Mouse (Mus musculus): ENCODE data around the gene Scarf2. TPM values are rescaled to one million over a fixed set of nuclear protein-coding genes. Genes with fewer than 3 reads are reported as not detected.

The Scarf2 gene
- polyA plus RNA-seq (2012; rRNA removed), result 4.7 and 4.8 TPM in 2 replicates

GRCm38 (mm10) chr16:17796971-17797811, at the start of gene Scarf2:
Scarf2 (plus strand) TSS chr16:17797282.
- DNase-seq (ENCODE audit: extremely low spot score in 1 of 2, low spot score in 1 of 2), result no peak

- no peak for DNase-seq (ENCODE audit: extremely low spot score in 1 of 2, low spot score in 1 of 2)
These were observed 44.1 kb upstream of the Scarf2 start for GRCm38 (mm10) chr16:17753001-17753400.

DNA sequence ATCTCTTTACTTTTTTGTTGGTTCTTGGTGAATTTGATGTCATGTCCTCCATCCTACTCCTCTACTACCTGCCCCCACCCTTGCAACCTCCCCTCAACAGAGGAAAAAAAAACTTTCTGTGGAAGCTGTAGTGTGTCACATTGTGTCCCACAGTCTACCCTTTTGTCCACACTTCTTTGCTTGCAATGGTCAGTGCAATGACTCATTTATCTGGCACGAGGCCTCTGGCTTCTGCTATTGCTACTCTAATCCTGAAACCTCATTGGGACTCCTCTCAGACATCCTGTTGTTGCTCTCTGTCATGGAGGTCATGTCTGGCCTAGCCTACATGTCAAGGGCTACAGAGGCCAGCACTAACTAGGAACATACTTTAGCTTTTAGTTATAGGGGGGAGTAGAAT, 43.4 kb upstream of the Scarf2 start:
- no peak for DNase-seq (ENCODE audit: extremely low spot score in 1 of 2, low spot score in 1 of 2)

- no peak for DNase-seq (ENCODE audit: extremely low spot score in 1 of 2, low spot score in 1 of 2)
These were observed 39.3 kb upstream of the Scarf2 start for GRCm38 (mm10) chr16:17757756-17758155.

DNA sequence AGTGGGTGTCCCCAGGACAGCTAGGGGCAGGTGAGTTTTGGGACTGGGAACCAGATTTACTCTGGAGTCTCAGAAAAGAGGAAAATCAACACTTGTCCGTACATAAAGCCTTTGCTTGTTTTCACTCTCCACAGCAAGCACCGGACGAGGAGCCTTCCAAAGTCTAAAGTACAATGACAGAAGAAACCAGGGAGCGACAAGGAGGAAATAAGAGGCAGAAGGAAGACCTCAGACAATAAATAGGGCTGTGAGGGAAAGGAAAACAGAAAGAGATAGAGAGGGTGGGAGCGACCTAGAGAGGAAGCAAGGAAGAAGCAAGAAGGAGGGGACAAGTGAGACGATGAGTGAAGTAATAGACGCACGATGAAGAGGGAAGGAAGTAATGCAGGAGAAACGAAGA, 38.2 kb upstream of the Scarf2 start:
- DNase-seq (ENCODE audit: extremely low spot score in 1 of 2, low spot score in 1 of 2), result no peak

DNA sequence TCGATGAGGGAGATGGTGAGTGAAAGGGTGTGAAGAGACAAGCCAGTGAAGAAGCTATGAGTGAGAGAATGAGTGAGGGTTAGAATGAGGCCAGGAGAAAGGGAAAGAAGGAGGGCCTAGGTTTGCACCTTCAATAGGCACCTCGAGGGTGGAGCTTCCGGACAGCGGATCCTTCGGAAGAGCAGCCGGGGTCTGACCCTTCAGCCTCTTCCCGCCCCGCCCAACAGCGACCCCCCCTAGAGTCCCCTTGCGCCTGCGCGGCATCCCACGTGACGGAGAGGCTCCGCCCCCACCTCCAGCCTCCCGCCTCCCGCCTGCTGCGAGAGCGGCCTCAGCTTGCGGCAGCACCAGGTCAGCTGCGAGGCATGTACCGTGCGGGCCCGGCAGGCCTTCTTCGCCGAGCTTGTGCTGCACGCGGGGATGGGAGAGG, 37.7 kb upstream of the Scarf2 start, which contains the start of gene Klhl22:
Gene Klhl22, plus strand, starts transcription at position 275 of the 430 bp plus-strand sequence.
- peak; percentile 68 to 93 for DNase-seq (ENCODE audit: extremely low spot score in 1 of 2, low spot score in 1 of 2)

DNA sequence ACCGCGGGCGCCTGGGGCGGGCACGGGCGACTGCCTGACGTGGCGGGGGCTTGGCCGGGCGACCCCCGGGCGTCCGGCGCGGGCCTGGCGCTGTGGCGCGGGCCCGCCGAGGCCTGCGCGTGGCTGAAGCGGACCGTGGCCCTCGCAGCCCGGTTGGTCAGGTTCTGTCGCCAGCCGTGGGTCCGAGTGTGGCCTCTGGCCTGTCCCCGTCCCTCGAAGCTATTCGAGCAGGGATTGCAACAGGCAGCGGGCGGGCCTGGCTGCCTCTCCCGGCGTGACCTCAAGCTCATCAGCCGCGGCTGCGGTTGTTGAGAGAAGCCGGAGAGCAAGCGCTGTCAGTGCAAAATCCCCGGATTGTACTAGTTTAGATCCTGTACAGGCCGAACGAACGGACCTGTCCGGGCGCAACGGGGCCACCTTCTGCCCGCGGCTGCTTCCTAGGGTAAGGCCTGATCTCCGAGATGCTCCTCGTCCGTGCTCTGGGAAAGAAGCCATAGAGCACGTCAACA, 37.2 kb upstream of the Scarf2 start:
- DNase-seq (ENCODE audit: extremely low spot score in 1 of 2, low spot score in 1 of 2), result peak in 1 of 2 experiments; percentile 43

DNA sequence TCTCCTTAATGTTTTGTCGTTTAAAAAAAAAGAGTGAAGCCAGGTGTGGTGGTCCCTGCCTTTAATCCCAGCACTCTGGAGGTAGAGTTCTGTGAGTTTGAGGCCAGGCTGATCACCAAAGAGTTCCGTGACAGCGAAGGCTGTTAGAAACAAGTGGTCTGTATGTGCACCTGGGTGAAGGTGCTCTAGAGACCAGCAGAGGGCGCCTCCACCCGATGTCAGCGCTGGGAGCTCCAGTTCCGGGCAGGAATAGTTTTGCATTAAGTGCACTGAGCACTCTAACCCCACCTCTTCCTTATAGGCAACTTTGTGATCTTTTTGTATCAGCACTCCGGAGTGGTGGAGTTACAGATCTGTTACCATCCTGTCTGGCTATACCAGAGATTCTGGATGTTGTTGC, 36.4 kb upstream of the Scarf2 start:
- DNase-seq (ENCODE audit: extremely low spot score in 1 of 2, low spot score in 1 of 2), result peak in 1 of 2 experiments; percentile 26

DNA sequence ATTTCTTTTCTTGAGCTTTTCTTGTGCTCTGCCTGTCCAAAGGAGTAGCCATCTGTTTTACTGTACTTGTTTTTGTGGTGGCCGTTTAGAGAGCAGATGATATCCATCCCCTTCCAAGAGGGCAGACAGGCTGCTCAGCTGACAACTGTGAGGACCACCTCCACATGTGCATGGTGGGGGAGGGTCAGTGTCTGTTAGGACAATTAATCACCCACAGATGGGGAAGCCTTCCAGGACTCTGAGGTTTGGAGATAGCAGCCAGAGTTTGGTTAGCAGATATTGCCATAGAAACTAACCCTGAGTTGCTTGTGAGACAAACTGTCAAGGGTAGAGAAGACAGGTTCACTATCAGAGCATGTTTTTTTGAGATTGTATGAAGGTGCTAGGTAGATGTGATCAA, 36.0 kb upstream of the Scarf2 start:
- DNase-seq (ENCODE audit: extremely low spot score in 1 of 2, low spot score in 1 of 2), result no peak

DNA sequence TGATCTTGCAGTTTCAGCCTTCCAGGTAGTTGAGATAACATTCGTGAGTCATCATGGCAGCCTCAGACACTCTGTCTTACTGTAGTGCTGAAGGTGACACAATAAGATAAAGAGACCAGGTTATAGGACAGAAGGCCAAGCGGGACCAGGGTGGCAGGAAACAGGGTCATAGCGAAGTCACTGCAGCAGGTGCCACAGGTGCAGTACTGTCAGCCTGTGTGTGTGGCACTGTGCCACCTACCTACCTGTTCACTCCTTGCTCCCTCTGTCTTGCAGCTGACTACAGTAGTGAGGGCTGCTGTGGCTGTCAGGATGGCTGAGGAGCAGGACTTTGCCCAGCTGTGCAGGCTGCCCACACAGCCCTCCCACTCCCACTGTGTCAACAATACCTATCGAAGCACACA, 33.0 kb upstream of the Scarf2 start:
- no peak for DNase-seq (ENCODE audit: extremely low spot score in 1 of 2, low spot score in 1 of 2)

GRCm38 (mm10) chr16:17768834-17769233, 28.2 kb upstream of the Scarf2 start:
- DNase-seq (ENCODE audit: extremely low spot score in 1 of 2, low spot score in 1 of 2), result peak in 1 of 2 experiments; percentile 19

DNA sequence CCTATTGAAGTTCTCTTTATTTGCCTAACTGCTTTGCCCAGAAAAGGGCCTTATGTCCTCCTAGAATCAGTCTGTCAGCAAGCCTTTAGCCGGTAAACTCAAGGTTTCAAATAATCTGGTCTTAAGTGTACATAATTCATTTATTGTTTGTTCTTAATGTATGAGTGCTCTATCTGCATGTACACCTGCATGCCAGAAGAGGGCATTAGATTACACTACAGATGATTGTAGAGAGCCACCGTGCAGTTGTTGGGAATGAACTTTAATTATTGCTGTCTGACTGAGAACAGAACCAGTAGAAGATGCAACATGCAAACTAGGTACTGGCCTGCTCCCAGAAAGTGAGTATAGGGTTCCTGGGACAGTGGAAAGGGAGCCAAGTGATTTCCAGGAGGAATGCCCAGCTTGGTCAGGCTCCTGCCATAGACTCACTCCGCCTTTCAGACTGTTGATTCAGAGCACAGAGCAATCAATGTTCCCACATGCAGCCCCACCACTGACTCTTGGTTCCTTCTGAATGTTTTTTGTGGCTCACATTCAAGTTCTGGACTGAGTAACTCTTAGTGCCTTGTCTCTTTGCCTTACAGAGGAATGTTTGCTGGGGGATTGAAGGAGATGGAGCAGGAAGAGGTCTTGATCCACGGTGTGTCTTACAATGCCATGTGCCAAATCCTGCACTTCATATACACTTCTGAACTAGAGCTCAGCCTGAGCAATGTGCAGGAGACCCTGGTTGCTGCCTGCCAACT, 25.8 kb upstream of the Scarf2 start:
- no peak for DNase-seq (ENCODE audit: extremely low spot score in 1 of 2, low spot score in 1 of 2)

- peak in 1 of 2 experiments; percentile 45 for DNase-seq (ENCODE audit: extremely low spot score in 1 of 2, low spot score in 1 of 2)
These were observed 20.3 kb upstream of the Scarf2 start for GRCm38 (mm10) chr16:17776828-17777227.

DNA sequence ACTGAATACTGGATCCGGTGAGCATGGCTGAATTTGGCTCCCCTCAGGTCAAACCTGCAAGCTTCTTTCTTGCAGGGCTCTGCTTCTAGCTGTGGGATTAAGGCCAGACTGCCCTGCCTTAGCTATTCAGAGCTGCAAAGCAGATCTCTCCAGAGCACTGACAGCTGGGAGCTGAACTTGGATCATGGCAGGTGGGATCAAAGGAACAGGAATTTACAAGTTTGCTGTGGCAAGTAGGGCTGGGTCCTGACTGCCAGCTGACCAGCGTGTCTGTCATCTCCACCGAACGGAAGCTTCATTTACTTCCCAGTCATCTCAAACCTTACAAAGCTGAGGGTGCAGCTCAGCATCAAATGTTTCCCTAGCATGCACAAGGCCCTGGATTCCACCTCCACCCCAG, 18.9 kb upstream of the Scarf2 start:
- no peak for DNase-seq (ENCODE audit: extremely low spot score in 1 of 2, low spot score in 1 of 2)

DNA sequence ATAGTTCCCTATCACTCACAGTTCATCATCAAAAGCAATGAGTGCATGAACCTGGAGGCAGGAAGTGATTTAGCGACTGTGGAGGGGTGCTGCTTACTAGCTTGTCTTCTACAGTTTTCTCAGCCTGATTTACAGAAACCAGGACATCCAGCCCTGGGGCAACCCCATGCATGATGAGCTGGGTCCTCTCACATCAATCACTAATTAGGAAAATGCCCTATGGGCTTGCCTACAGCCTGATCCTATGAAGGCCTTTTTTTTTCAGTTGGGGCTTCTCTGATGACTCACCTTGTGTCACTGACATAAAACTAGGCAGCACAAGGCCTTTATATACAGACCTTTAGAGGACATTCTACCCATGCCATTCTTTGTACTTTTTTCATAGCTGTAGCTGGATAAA, 17.4 kb upstream of the Scarf2 start:
- no peak for DNase-seq (ENCODE audit: extremely low spot score in 1 of 2, low spot score in 1 of 2)

DNA sequence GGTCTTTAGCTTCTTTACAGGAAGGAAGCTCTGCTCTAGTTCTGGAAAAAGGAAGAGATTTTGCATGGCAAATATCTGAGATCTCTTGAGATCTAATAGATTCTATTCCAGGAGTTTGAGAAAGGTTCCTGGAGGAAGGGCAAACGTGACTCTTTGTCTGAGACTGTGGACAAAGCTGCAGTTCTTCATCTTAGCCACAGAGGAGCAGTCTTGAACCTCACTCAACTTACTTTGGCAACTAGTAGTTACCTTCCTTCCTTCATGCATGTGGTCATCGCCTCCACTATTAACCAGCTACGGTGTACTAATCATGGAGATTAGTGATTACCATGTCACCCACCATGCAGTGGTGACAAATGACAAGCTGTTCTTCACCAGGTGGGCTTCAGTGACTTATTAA, 11.7 kb upstream of the Scarf2 start:
- no peak for DNase-seq (ENCODE audit: extremely low spot score in 1 of 2, low spot score in 1 of 2)

GRCm38 (mm10) chr16:17792728-17793127, 4.4 kb upstream of the Scarf2 start:
- DNase-seq (ENCODE audit: extremely low spot score in 1 of 2, low spot score in 1 of 2), result no peak

DNA sequence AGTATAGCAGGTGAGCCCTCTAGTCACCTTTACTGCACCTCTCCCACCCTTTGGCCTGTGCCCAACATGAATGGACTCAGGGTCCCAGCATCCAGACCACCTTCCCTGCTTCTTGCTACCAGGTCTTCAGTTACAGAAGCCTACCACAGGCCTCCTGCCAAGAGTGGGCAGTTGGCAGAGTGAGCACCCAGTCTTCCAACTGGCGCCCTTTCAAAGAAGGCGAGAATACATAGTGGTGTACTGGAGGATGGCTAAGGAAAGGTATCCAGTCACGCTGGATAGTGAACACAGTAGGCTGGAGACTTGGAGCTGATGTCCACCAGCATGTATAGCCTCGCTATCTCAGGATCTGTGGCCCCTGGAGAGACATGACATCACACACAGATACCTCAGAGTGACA, 3.0 kb upstream of the Scarf2 start:
- DNase-seq (ENCODE audit: extremely low spot score in 1 of 2, low spot score in 1 of 2), result peak in 1 of 2 experiments; percentile 57

GRCm38 (mm10) chr16:17795643-17796042, 1.4 kb upstream of the Scarf2 start:
- no peak for DNase-seq (ENCODE audit: extremely low spot score in 1 of 2, low spot score in 1 of 2)

GRCm38 (mm10) chr16:17796519-17796918, 563 bp upstream of the Scarf2 start:
- no peak for DNase-seq (ENCODE audit: extremely low spot score in 1 of 2, low spot score in 1 of 2)

DNA sequence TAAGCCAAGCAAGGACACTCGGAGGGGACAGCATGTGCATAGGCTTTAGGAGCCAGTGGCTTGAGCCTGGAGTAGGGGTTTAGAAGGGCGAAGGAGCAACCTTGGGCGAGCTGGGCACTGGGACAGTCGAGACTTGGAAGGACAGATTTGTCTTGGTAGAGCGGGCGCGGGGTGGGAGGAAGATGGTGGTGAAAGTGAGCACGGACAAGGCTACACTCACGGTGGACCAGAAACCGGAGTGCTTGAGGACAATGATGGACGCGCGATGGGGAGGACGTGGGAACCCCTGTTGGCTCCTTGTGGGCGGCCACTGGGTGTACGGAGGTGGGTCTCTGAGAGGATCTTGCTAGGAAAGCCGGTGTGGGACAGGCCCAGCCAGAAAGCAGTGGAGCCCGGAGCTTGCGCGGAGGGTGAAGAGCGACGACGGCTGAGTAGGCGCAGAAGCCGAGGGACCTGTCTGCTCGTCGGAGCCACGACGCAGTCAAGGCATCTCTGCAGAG, 780 bp downstream of the Scarf2 start:
- no peak for DNase-seq (ENCODE audit: extremely low spot score in 1 of 2, low spot score in 1 of 2)
